Mouse (Mus musculus): ENCODE data around the gene Fgr.

GRCm38 (mm10) chr4:133026272-133026671 is 52.4 kb downstream of the Fgr start:
- TF ChIP-seq USF2 (conservative IDR thresholded peaks at IDR 0.05; ENCODE audit: low read depth, low read length) (no peak), CTCF (conservative IDR thresholded peaks at IDR 0.05 in 1 of 2, IDR thresholded peaks at IDR 0.05 in 1 of 2; ENCODE audit: low read depth in 2 of 2, low read length in 2 of 2) (no peak), MAFK (IDR thresholded peaks at IDR 0.05; ENCODE audit: insufficient replicate concordance, low read length) (no peak), POLR2A (IDR thresholded peaks at IDR 0.05; ENCODE audit: low read depth, low read length) (no peak), RAD21 (IDR thresholded peaks at IDR 0.05; ENCODE audit: low read depth, low read length) (no peak), EP300 (IDR thresholded peaks at IDR 0.05; ENCODE audit: low read length) (no peak), NELFE (IDR thresholded peaks at IDR 0.05; ENCODE audit: low read depth, low read length) (no peak), CHD2 (IDR thresholded peaks at IDR 0.05; ENCODE audit: low read length) (no peak)
